Mouse (Mus musculus): ENCODE data around the gene Rpl26. TPM values are rescaled to one million over a fixed set of nuclear protein-coding genes. Genes with fewer than 3 reads are reported as not detected.

Gene Rpl26
- polyA plus RNA-seq, 1 experiment from 2014 or later: 1,103 TPM

DNA sequence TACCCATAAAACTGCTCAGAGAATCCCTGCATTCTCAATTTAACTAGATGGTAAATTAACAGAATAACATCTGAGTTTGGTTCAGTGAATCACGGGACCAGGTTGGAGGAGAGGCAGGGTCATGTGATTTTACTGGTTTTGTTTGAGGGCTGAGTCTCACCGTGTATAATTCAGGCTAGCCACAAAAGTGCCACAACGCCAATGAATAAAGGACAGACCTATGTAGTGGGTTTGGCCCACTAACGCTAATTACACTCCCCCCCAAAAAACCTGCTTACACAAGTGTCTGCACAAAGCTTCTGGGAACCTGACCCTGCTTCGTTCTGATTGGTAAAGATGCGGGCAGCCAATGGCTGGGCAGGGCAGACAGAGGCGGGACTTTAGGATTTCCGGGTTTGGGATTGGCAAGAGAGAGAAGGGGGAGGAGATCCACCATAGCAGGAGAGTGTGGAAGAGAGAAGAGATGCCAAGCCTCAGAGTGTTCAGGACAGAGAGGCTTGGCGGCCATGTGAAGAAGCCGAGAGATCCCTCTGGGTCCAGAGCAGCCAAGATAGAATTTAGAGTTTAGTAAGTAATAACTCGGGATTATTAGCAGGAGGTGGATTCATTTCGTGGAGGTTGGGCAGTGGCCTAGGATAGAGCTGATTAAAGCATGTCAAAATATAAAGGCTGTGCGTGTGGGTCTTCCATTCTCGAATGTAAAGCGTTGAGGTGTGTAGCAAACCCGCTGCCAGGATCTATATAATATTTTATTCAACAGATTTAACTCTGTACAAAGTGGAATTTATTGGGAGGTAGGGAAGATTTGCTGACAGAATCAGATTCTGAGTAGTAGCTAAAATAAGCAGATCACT lies 38.3 kb downstream of the Rpl26 start:
- ATAC-seq (ENCODE audit: insufficient read depth) (peak; percentile 99), DNase-seq (peak; percentile 95)
- Histone ChIP-seq H3K36me3 (ENCODE audit: insufficient read depth) (no peaks in the 10 kb centered on the region), H3K4me1 (ENCODE audit: insufficient read depth) (no peaks in the 10 kb centered on the region), H3K27ac (ENCODE audit: low read depth) (no peak overlapping the region), H3K4me3 (ENCODE audit: low read depth, low read length) (peak overlapping the region; percentile 38), H3K9me3 (ENCODE audit: low read depth, low read length) (no peaks in the 10 kb centered on the region), H3K4me2 (peak overlapping the region; percentile 58), H3K27me3 (ENCODE audit: insufficient read depth, low read length) (no peaks in the 10 kb centered on the region), H3K9ac (peak overlapping the region; percentile 49)
- no peak for TF ChIP-seq CTCF (IDR thresholded peaks at IDR 0.05; ENCODE audit: low read depth)
- 3% methylated on average over 16 of the region's 16 CpGs for WGBS

DNA sequence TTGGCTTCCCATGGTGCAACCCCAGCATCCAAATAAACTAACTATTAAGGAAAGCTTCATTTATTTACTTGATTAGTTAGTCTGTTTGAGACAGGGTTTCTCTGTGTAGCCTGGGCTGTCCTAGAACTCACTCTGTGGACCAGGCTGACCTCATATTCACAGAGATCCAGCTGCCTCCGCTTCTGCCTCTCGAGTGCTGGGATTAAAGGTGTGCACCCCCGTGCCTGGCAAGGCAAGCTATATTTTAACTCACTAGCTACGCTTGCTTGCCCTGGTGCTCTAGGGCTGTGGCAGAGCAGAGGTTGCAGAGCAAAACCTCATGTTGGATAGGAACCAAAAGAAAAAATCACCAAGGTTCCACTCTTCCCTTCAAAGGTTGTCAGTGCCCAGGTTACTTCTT lies 39.1 kb downstream of the Rpl26 start:
- H3K9me3 ChIP-seq (ENCODE audit: low read depth, low read length): no peaks in the 10 kb centered on the region
- H3K9ac ChIP-seq: peak overlapping the region; percentile 49
- H3K4me1 ChIP-seq (ENCODE audit: insufficient read depth): no peaks in the 10 kb centered on the region
- 44% methylated on average over 4 of the region's 4 CpGs for WGBS
- H3K4me3 ChIP-seq (ENCODE audit: low read depth, low read length): peak overlapping the region; percentile 38
- H3K36me3 ChIP-seq (ENCODE audit: insufficient read depth): no peaks in the 10 kb centered on the region
- H3K4me2 ChIP-seq: peak overlapping the region; percentile 58
- H3K27ac ChIP-seq (ENCODE audit: low read depth): no peak overlapping the region
- TF ChIP-seq CTCF (IDR thresholded peaks at IDR 0.05; ENCODE audit: low read depth): no peak
- no peak for DNase-seq
- H3K27me3 ChIP-seq (ENCODE audit: insufficient read depth, low read length): no peaks in the 10 kb centered on the region
- ATAC-seq (ENCODE audit: insufficient read depth): no peak

GRCm38 (mm10) chr11:68942731-68943130 lies 41.3 kb downstream of the Rpl26 start:
- H3K36me3 ChIP-seq (ENCODE audit: insufficient read depth): no peaks in the 10 kb centered on the region
- H3K4me1 ChIP-seq (ENCODE audit: insufficient read depth): no peaks in the 10 kb centered on the region
- H3K4me3 ChIP-seq (ENCODE audit: low read depth, low read length): no peak overlapping the region
- H3K27me3 ChIP-seq (ENCODE audit: insufficient read depth, low read length): peaks cover 8% of the 10 kb centered on the region; the same call in 1 of the 2 replicates
- 79% methylated on average over 8 of the region's 8 CpGs for WGBS
- H3K9ac ChIP-seq: no peak overlapping the region
- no peak for ATAC-seq (ENCODE audit: insufficient read depth)
- DNase-seq: no peak
- H3K9me3 ChIP-seq (ENCODE audit: low read depth, low read length): no peaks in the 10 kb centered on the region
- no peak for TF ChIP-seq CTCF (IDR thresholded peaks at IDR 0.05; ENCODE audit: low read depth)
- H3K4me2 ChIP-seq: no peak overlapping the region
- H3K27ac ChIP-seq (ENCODE audit: low read depth): no peak overlapping the region

DNA sequence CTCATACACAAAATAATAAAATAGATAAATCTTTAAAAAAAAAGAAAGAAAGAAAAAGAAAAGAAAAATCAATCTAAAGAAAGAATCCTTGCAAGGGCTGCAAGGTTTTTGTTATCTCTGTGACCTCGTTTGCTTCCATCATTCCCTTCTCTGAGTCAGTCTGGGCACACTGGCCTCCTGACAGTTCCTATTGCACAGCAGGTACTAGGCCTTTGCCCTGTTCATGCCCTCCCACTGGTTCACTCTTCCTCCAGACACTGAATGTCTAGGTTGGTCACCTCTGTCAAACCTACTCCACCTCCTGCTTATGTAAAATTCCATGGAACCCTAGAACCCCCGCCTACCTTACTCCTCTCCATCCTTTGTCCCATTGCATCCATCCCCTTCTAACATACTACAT lies 43.9 kb downstream of the Rpl26 start:
- no peaks in the 10 kb centered on the region for H3K4me1 ChIP-seq (ENCODE audit: insufficient read depth)
- no peak for TF ChIP-seq CTCF (IDR thresholded peaks at IDR 0.05; ENCODE audit: low read depth)
- H3K36me3 ChIP-seq (ENCODE audit: insufficient read depth): no peaks in the 10 kb centered on the region
- H3K9me3 ChIP-seq (ENCODE audit: low read depth, low read length): no peaks in the 10 kb centered on the region
- ATAC-seq (ENCODE audit: insufficient read depth) (no peak), DNase-seq (no peak)
- no peak overlapping the region for H3K9ac ChIP-seq
- H3K4me2 ChIP-seq: no peak overlapping the region
- no peak overlapping the region for H3K4me3 ChIP-seq (ENCODE audit: low read depth, low read length)
- H3K27ac ChIP-seq (ENCODE audit: low read depth): no peak overlapping the region
- H3K27me3 ChIP-seq (ENCODE audit: insufficient read depth, low read length): peaks cover 8% of the 10 kb centered on the region; the same call in 1 of the 2 replicates
- 75% methylated on average over 2 of the region's 2 CpGs for WGBS

DNA sequence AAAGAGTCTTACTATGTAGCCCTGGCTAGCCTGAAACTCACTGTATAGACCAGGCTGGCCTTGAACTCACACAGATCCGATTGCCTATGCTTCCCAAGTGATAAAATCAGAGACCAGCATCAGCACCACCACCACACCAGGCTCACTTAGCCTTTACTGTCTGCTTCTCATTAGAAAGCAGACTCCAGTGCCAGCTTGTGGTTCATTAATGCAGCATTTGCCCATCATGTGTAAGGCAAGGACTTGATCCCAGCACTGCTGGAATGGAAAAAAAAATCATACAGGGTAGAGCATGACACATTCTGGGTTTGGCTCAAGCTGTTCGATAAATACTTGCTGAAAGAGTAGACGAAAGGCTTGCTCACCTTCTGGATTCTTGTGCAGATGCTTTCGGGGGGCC lies 44.6 kb downstream of the Rpl26 start:
- Histone ChIP-seq H3K36me3 (ENCODE audit: insufficient read depth) (no peaks in the 10 kb centered on the region), H3K27ac (ENCODE audit: low read depth) (no peak overlapping the region), H3K9ac (no peak overlapping the region), H3K4me2 (no peak overlapping the region), H3K4me1 (ENCODE audit: insufficient read depth) (no peaks in the 10 kb centered on the region), H3K9me3 (ENCODE audit: low read depth, low read length) (no peaks in the 10 kb centered on the region), H3K27me3 (ENCODE audit: insufficient read depth, low read length) (peaks cover 8% of the 10 kb centered on the region; the same call in 1 of the 2 replicates), H3K4me3 (ENCODE audit: low read depth, low read length) (no peak overlapping the region)
- TF ChIP-seq CTCF (IDR thresholded peaks at IDR 0.05; ENCODE audit: low read depth): no peak
- 86% methylated on average over 4 of the region's 4 CpGs for WGBS
- ATAC-seq (ENCODE audit: insufficient read depth): no peak
- DNase-seq: no peak

- ATAC-seq (ENCODE audit: insufficient read depth) (no peak), DNase-seq (no peak)
- Histone ChIP-seq H3K4me1 (ENCODE audit: insufficient read depth) (no peaks in the 10 kb centered on the region), H3K9me3 (ENCODE audit: low read depth, low read length) (no peaks in the 10 kb centered on the region), H3K27ac (ENCODE audit: low read depth) (no peak overlapping the region), H3K4me3 (ENCODE audit: low read depth, low read length) (no peak overlapping the region), H3K27me3 (ENCODE audit: insufficient read depth, low read length) (peaks cover 8% of the 10 kb centered on the region; the same call in 1 of the 2 replicates), H3K9ac (no peak overlapping the region), H3K4me2 (peak overlapping the region; percentile 25; the same call in 1 of the 2 replicates), H3K36me3 (ENCODE audit: insufficient read depth) (no peaks in the 10 kb centered on the region)
- TF ChIP-seq CTCF (IDR thresholded peaks at IDR 0.05; ENCODE audit: low read depth): no peak
- 10% methylated on average over 14 of the region's 16 CpGs for WGBS
Observed at GRCm38 (mm10) chr11:68946806-68947440, 45.5 kb downstream of the Rpl26 start.

DNA sequence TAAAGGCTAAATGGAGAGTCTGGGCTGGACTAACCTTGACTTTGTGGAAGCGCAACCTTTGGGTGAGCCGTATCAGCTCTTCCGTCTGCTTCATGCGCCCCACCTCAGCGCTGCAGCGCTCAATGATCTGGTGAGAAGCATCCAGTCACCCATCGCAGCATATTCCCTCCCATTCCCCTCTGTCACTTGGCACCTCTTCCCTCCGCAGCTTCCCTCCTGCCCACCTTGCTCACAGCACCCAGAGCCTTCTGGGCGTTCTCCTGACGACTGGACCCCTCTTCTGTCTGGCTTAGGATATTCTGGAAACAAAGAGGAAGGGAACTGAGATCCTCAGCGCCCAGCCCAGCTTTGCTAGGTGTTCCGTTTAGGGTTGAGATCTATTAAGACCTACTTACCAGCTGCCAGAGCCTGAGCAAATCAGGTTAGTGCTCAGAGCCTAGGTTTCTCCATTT lies 46.2 kb downstream of the Rpl26 start:
- no peak overlapping the region; the same call in 1 of the 2 replicates for H3K4me2 ChIP-seq
- DNase-seq (no peak), ATAC-seq (ENCODE audit: insufficient read depth) (no peak)
- WGBS: 2% methylated on average over 12 of the region's 12 CpGs
- no peaks in the 10 kb centered on the region for H3K36me3 ChIP-seq (ENCODE audit: insufficient read depth)
- no peaks in the 10 kb centered on the region for H3K9me3 ChIP-seq (ENCODE audit: low read depth, low read length)
- H3K4me1 ChIP-seq (ENCODE audit: insufficient read depth): no peaks in the 10 kb centered on the region
- H3K27me3 ChIP-seq (ENCODE audit: insufficient read depth, low read length): peaks cover 8% of the 10 kb centered on the region; the same call in 1 of the 2 replicates
- H3K27ac ChIP-seq (ENCODE audit: low read depth): no peak overlapping the region
- no peak for TF ChIP-seq CTCF (IDR thresholded peaks at IDR 0.05; ENCODE audit: low read depth)
- no peak overlapping the region for H3K4me3 ChIP-seq (ENCODE audit: low read depth, low read length)
- no peak overlapping the region for H3K9ac ChIP-seq

Measured in lung, embryonic 14.5 days (tissue).